Mouse (Mus musculus) CH12.LX (cell line): ENCODE data around the gene Usp32. TPM values are rescaled to one million over a fixed set of nuclear protein-coding genes. Genes with fewer than 3 reads are reported as not detected.

Source experiments
- DNase-seq: peaks from one replicate; pipeline ENCODE4 v3.0.0-alpha.2; 2013; ENCODE audit errors: extremely low read depth
- H3K27ac ChIP-seq: 2 replicates; pipeline ENCODE4 v1.5.1; 2012; ENCODE audit warnings: low read depth, mild to moderate bottlenecking, control low read depth, moderate library complexity; ENCODE audit not compliant: insufficient read depth
- H3K27me3 ChIP-seq: replicated peaks from 2 replicates; pipeline ENCODE3; 2012; ENCODE audit warnings: inconsistent platforms
- H3K36me3 ChIP-seq, 2 experiments: replicated peaks in 1 of 2; 2 replicates each; pipeline versions ENCODE3 to v1.6.1; 2012; ENCODE audit warnings: inconsistent platforms in 1 of 2, low read length in 1 of 2, mild to moderate bottlenecking in 1 of 2, mixed read lengths in 1 of 2, moderate library complexity in 1 of 2; ENCODE audit not compliant: control insufficient read depth in 1 of 2, insufficient read depth in 1 of 2
- H3K4me1 ChIP-seq, 2 experiments: 2 replicates each; pipeline ENCODE4 v1.6.1; 2012; ENCODE audit warnings: inconsistent platforms in 1 of 2, moderate library complexity in 1 of 2; ENCODE audit not compliant: insufficient read depth in 2 of 2, control insufficient read depth in 1 of 2
- H3K4me2 ChIP-seq: 2 replicates; pipeline ENCODE4 v1.6.1; 2012; ENCODE audit warnings: low read depth, mild to moderate bottlenecking, control low read depth; ENCODE audit not compliant: poor library complexity, insufficient read depth, severe bottlenecking
- H3K4me3 ChIP-seq, 3 experiments: fragments of 150-350 bp in 1 of 3; sonication (generic) in 1 of 3; replicated peaks in 1 of 3; 2 replicates each; pipeline versions ENCODE3 to v1.5.1; 2011 to 2012; ENCODE audit warnings: low read depth in 2 of 3, low read length in 2 of 3, mild to moderate bottlenecking in 2 of 3, moderate library complexity in 2 of 3, control low read depth in 1 of 3, improper control_type of control experiment in 1 of 3, inconsistent platforms in 1 of 3, mixed read lengths in 1 of 3; ENCODE audit not compliant: poor library complexity in 1 of 3
- H3K79me2 ChIP-seq: replicated peaks from 2 replicates; pipeline ENCODE4 v1.6.1; 2012; ENCODE audit warnings: mild to moderate bottlenecking, moderate library complexity; ENCODE audit not compliant: control insufficient read depth, poor library complexity, insufficient read depth, severe bottlenecking; ENCODE audit errors: extremely low read depth
- H3K9ac ChIP-seq: 2 replicates; pipeline ENCODE4 v1.6.1; 2012; ENCODE audit warnings: low read depth, mild to moderate bottlenecking, control low read depth, moderate library complexity; ENCODE audit not compliant: insufficient read depth
- H3K9me3 ChIP-seq: replicated peaks from 2 replicates; pipeline ENCODE3; 2012; ENCODE audit warnings: low read length, inconsistent platforms, mixed read lengths
- CHD1 ChIP-seq: IDR thresholded peaks from 2 replicates; pipeline ENCODE4 v1.6.1; 2012; ENCODE audit warnings: low read depth, low read length, improper control_type of control experiment, inconsistent platforms
- CHD2 ChIP-seq: IDR thresholded peaks from 2 replicates; pipeline ENCODE4 v1.6.1; 2011; ENCODE audit warnings: low read length, improper control_type of control experiment
- CTCF ChIP-seq, 2 experiments: IDR thresholded peaks in 1 of 2; conservative IDR thresholded peaks in 1 of 2; 2 replicates each; pipeline ENCODE4 v1.5.1; 2011 to 2012; ENCODE audit warnings: low read depth in 2 of 2, low read length in 2 of 2, improper control_type of control experiment in 1 of 2, inconsistent platforms in 1 of 2, mild to moderate bottlenecking in 1 of 2, moderate library complexity in 1 of 2
- E2F4 ChIP-seq: IDR thresholded peaks from 2 replicates; pipeline ENCODE4 v1.6.1; 2011; ENCODE audit warnings: low read depth, low read length, improper control_type of control experiment; ENCODE audit not compliant: insufficient replicate concordance
- ELF1 ChIP-seq: IDR thresholded peaks from 2 replicates; pipeline ENCODE4 v1.6.1; 2014; ENCODE audit warnings: low read depth, mild to moderate bottlenecking, inconsistent platforms, low read length, improper control_type of control experiment
- EP300 ChIP-seq: IDR thresholded peaks from 2 replicates; pipeline ENCODE4 v1.6.1; 2011; ENCODE audit warnings: low read length, improper control_type of control experiment
- IRF4 ChIP-seq: IDR thresholded peaks from 2 replicates; pipeline ENCODE4 v1.6.1; 2014; ENCODE audit warnings: low read depth, mild to moderate bottlenecking, inconsistent platforms, low read length, improper control_type of control experiment
- MAFK ChIP-seq: IDR thresholded peaks from 2 replicates; pipeline ENCODE4 v1.6.1; 2011; ENCODE audit warnings: low read length, improper control_type of control experiment; ENCODE audit not compliant: insufficient replicate concordance
- MAZ ChIP-seq: IDR thresholded peaks from 2 replicates; pipeline ENCODE4 v1.6.1; 2012; ENCODE audit warnings: low read depth, mild to moderate bottlenecking, inconsistent platforms, low read length, improper control_type of control experiment, moderate library complexity
- MEF2A ChIP-seq: IDR thresholded peaks from 2 replicates; pipeline ENCODE4 v1.6.1; 2014; ENCODE audit warnings: low read depth, mild to moderate bottlenecking, inconsistent platforms, low read length, improper control_type of control experiment, borderline replicate concordance
- MXI1 ChIP-seq: IDR thresholded peaks from 2 replicates; pipeline ENCODE4 v1.6.1; 2011; ENCODE audit warnings: mild to moderate bottlenecking, low read depth, low read length, improper control_type of control experiment
- MYC ChIP-seq: IDR thresholded peaks from 2 replicates; pipeline ENCODE4 v1.6.1; 2011; ENCODE audit warnings: low read depth, mild to moderate bottlenecking, improper control_type of control experiment, low read length
- NELFE ChIP-seq: IDR thresholded peaks from 2 replicates; pipeline ENCODE4 v1.6.1; 2011; ENCODE audit warnings: low read depth, low read length, improper control_type of control experiment
- NRF1 ChIP-seq: IDR thresholded peaks from 2 replicates; pipeline ENCODE4 v1.6.1; 2014; ENCODE audit warnings: low read depth, mild to moderate bottlenecking, inconsistent platforms, low read length, improper control_type of control experiment, moderate library complexity
- POLR2A ChIP-seq: IDR thresholded peaks from 2 replicates; pipeline ENCODE4 v1.6.1; 2011; ENCODE audit warnings: low read depth, mild to moderate bottlenecking, improper control_type of control experiment, low read length
- POLR2AphosphoS2 ChIP-seq: IDR thresholded peaks from 2 replicates; pipeline ENCODE4 v1.6.1; 2011; ENCODE audit warnings: low read depth, low read length, improper control_type of control experiment
- SIN3A ChIP-seq: IDR thresholded peaks from 2 replicates; pipeline ENCODE4 v1.6.1; 2012; ENCODE audit warnings: low read length, improper control_type of control experiment, inconsistent platforms
- TBP ChIP-seq: conservative IDR thresholded peaks from 2 replicates; pipeline ENCODE4 v1.6.1; 2011; ENCODE audit warnings: low read depth, low read length, improper control_type of control experiment
- TCF12 ChIP-seq: IDR thresholded peaks from 2 replicates; pipeline ENCODE4 v1.6.1; 2014; ENCODE audit warnings: low read depth, mild to moderate bottlenecking, inconsistent platforms, low read length, improper control_type of control experiment
- UBTF ChIP-seq: IDR thresholded peaks from 2 replicates; pipeline ENCODE4 v1.6.1; 2012; ENCODE audit warnings: low read depth, mild to moderate bottlenecking, inconsistent platforms, low read length, improper control_type of control experiment, moderate library complexity
- USF1 ChIP-seq: IDR thresholded peaks from 2 replicates; pipeline ENCODE4 v1.6.1; 2014; ENCODE audit warnings: low read depth, mild to moderate bottlenecking, inconsistent platforms, low read length, improper control_type of control experiment
- USF2 ChIP-seq: conservative IDR thresholded peaks from 2 replicates; pipeline ENCODE4 v1.6.1; 2011; ENCODE audit warnings: low read depth, low read length, improper control_type of control experiment
- dilution Hi-C: fragments of 300-500 bp; cut with MboI; formaldehyde crosslinking; loops from 2 replicates; pipeline ENCODE4 v1.14.3; 2020; ENCODE audit warnings: low sequenced_read_pairs; ENCODE audit not compliant: extremely low pct_unique_long_range_greater_than_20kb, extremely low pct_ligation_motif_present
- in situ Hi-C: fragments of 300-500 bp; cut with MboI; formaldehyde crosslinking; loops from 3 replicates; pipeline ENCODE4 v1.14.3; 2019; ENCODE audit warnings: low sequenced_read_pairs, low pct_ligation_motif_present, low pct_unique_long_range_greater_than_20kb, mixed read lengths
- polyA plus RNA-seq: library from polyadenylated mRNA; unstranded; fragments of >175 nt; gene quantifications from 2 replicates; pipeline ENCODE4 v1.2.1, GENCODE M21; 2012; ENCODE audit warnings: low read depth; ENCODE audit not compliant: insufficient read length
- total RNA-seq, 2 experiments: library from RNA; depleted of rRNA; stranded (reverse); fragments of 300-350 nt in 1 of 2; fragments of >200 nt in 1 of 2; gene quantifications; 2 replicates each; pipeline ENCODE4 v1.2.3; 2012 to 2014

The Usp32 gene
- total and polyA plus RNA-seq, 3 experiments = 7.4 to 12.0 (median 11.8) TPM

- no peaks in the 10 kb centered on the region for H3K79me2 ChIP-seq
- DNase-seq = no peak
- H3K9me3 ChIP-seq = no peaks in the 10 kb centered on the region
- H3K36me3 ChIP-seq = no peaks in the 10 kb centered on the region
- dilution Hi-C loops = no loop called here
- H3K27me3 ChIP-seq = peaks cover 68% of the 10 kb centered on the region
- H3K4me1 ChIP-seq = no peaks in the 10 kb centered on the region
- no peak overlapping the region for H3K27ac ChIP-seq
- in situ Hi-C loops = no loop called here
- H3K9ac ChIP-seq = no peak overlapping the region
- H3K4me2 ChIP-seq = no peak overlapping the region
- H3K4me3 ChIP-seq = no peak overlapping the region
- TF ChIP-seq MAZ = no peak
- no peak for TF ChIP-seq CHD1
- no peak for TF ChIP-seq NRF1
- TF ChIP-seq NELFE = no peak
- TF ChIP-seq USF1 = no peak
- TF ChIP-seq CHD2 = no peak
- no peak for TF ChIP-seq IRF4
- TF ChIP-seq POLR2A = no peak
- TF ChIP-seq MYC = no peak
- TF ChIP-seq ELF1 = no peak
- no peak for TF ChIP-seq USF2
- TF ChIP-seq UBTF = no peak
- TF ChIP-seq MAFK = no peak
- no peak for TF ChIP-seq SIN3A
- TF ChIP-seq CTCF (conservative IDR thresholded peaks at IDR 0.05 in 1 of 2, IDR thresholded peaks at IDR 0.05 in 1 of 2; ENCODE audit: low read depth in 2 of 2, low read length in 2 of 2) = no peak
- no peak for TF ChIP-seq TCF12
- TF ChIP-seq E2F4 = no peak
- TF ChIP-seq MXI1 = no peak
- TF ChIP-seq POLR2AphosphoS2 = no peak
Observed at GRCm38 (mm10) chr11:84940140-84940539, 199.8 kb downstream of the Usp32 start.

DNA sequence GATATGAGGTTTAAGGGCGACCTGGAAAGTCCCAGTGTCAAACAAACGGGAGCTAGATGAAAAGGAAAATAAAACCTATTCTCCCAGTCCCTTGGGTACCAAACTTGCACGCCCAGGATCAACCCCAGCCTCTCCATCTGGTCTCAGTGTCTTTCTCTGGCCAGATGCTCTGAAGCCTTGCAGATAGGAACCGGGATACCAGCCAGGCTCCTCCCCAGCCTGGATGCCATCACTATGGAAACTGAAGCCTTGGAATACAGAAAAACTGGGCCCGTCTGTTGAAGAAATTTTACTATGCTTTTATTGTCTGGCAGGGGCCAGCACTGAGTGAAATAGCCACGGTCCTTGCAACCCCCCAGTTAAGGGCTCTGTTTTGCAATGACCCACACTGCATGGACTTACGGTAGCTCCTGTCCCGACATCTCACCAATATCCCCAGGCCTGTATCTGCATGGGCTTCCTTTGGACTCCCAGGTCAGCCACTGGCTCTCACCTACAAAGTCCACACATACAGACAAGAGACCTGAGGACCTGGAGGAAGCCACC is 200.4 kb downstream of the Usp32 start:
- Histone ChIP-seq H3K36me3 (no peaks in the 10 kb centered on the region), H3K4me2 (no peak overlapping the region), H3K9me3 (no peaks in the 10 kb centered on the region), H3K79me2 (no peaks in the 10 kb centered on the region), H3K27ac (no peak overlapping the region), H3K4me1 (no peaks in the 10 kb centered on the region), H3K9ac (no peak overlapping the region), H3K4me3 (no peak overlapping the region), H3K27me3 (peaks cover 68% of the 10 kb centered on the region)
- in situ Hi-C loops = no loop called here
- no peak for DNase-seq
- no peak for TF ChIP-seq TCF12
- no peak for TF ChIP-seq USF1
- no peak for TF ChIP-seq CHD2
- no peak for TF ChIP-seq EP300
- no peak for TF ChIP-seq TBP
- no peak for TF ChIP-seq E2F4
- TF ChIP-seq POLR2AphosphoS2 = no peak
- TF ChIP-seq MEF2A = no peak
- dilution Hi-C loops = no loop called here

Other genes starting within 250 kb of the Usp32 start
- gene Znhit3, start 223.8 kb downstream of the Usp32 start, total RNA-seq (2012; rRNA removed) = 59.3 and 87.0 TPM in 2 replicates
- 130 and 140 TPM in 2 replicates for gene Znhit3, start 223.8 kb downstream of the Usp32 start, total RNA-seq (2014; rRNA removed)
- gene Znhit3, start 223.8 kb downstream of the Usp32 start, polyA plus RNA-seq = 61.4 and 62.9 TPM in 2 replicates
- not detected in 2 replicates for gene Car4, start 182.4 kb downstream of the Usp32 start, total RNA-seq (2012; rRNA removed)
- gene Car4, start 182.4 kb downstream of the Usp32 start, total RNA-seq (2014; rRNA removed) = not detected in 2 replicates
- not detected in 2 replicates for gene Car4, start 182.4 kb downstream of the Usp32 start, polyA plus RNA-seq
- 0.17 TPM in 1 of 2 replicates, not detected in the other for gene 1700125H20Rik, start 30.2 kb upstream of the Usp32 start, total RNA-seq (2012; rRNA removed)
- gene 1700125H20Rik, start 30.2 kb upstream of the Usp32 start, total RNA-seq (2014; rRNA removed) = not detected in 2 replicates
- not detected in 2 replicates for gene 1700125H20Rik, start 30.2 kb upstream of the Usp32 start, polyA plus RNA-seq
- gene Appbp2, start 95.0 kb upstream of the Usp32 start, total RNA-seq (2012; rRNA removed) = 31.1 and 36.7 TPM in 2 replicates
- gene Appbp2, start 95.0 kb upstream of the Usp32 start, total RNA-seq (2014; rRNA removed) = 32.2 and 37.4 TPM in 2 replicates
- 34.8 and 36.6 TPM in 2 replicates for gene Appbp2, start 95.0 kb upstream of the Usp32 start, polyA plus RNA-seq
- 19.0 and 20.9 TPM in 2 replicates for gene Ppm1d, start 171.1 kb upstream of the Usp32 start, total RNA-seq (2012; rRNA removed)
- 25.1 and 26.1 TPM in 2 replicates for gene Ppm1d, start 171.1 kb upstream of the Usp32 start, total RNA-seq (2014; rRNA removed)
- 24.8 and 26.4 TPM in 2 replicates for gene Ppm1d, start 171.1 kb upstream of the Usp32 start, polyA plus RNA-seq
- gene Bcas3, start 213.0 kb upstream of the Usp32 start, total RNA-seq (2012; rRNA removed) = 9.7 and 10.4 TPM in 2 replicates
- 7.7 and 8.2 TPM in 2 replicates for gene Bcas3, start 213.0 kb upstream of the Usp32 start, total RNA-seq (2014; rRNA removed)
- gene Bcas3, start 213.0 kb upstream of the Usp32 start, polyA plus RNA-seq = 16.9 and 21.3 TPM in 2 replicates